Mouse (Mus musculus): ENCODE results near the gene Mep1a. TPM values are rescaled to one million over a fixed set of nuclear protein-coding genes. Genes with fewer than 3 reads are reported as not detected.

Mep1a gene
- polyA plus RNA-seq, 1 experiment from 2014 or later = not detected

DNA sequence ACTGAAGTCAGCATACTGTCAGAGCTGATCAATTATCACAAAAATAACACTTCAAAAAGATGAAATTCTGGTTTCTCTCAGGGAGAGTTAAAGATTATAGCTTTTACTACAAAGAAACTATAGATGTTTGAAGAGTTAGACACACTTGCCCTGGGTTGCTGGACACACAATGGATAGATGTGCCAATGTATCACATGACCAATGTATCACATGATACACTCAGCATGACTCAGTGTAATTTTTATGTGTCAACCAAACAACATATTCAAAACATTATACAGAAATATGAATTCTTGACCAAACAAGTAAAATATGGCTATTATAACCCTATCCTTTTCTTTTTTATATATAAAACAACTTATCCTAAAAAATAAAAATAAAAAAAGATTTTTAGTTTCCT is 25.0 kb downstream of the Mep1a start:
- H3K9me3 ChIP-seq (ENCODE audit: low read depth, low read length) = no peaks in the 10 kb centered on the region
- H3K4me1 ChIP-seq (ENCODE audit: insufficient read depth) = no peaks in the 10 kb centered on the region
- DNase-seq (no peak), ATAC-seq (ENCODE audit: insufficient read depth) (no peak)
- no peak overlapping the region for H3K4me3 ChIP-seq (ENCODE audit: low read depth, low read length)
- H3K9ac ChIP-seq = no peak overlapping the region
- no peak overlapping the region for H3K27ac ChIP-seq (ENCODE audit: low read depth)
- no peak for TF ChIP-seq CTCF (IDR thresholded peaks at IDR 0.05; ENCODE audit: low read depth)
- H3K4me2 ChIP-seq = no peak overlapping the region
- no peaks in the 10 kb centered on the region for H3K27me3 ChIP-seq (ENCODE audit: insufficient read depth, low read length)
- no peaks in the 10 kb centered on the region for H3K36me3 ChIP-seq (ENCODE audit: insufficient read depth)

DNA sequence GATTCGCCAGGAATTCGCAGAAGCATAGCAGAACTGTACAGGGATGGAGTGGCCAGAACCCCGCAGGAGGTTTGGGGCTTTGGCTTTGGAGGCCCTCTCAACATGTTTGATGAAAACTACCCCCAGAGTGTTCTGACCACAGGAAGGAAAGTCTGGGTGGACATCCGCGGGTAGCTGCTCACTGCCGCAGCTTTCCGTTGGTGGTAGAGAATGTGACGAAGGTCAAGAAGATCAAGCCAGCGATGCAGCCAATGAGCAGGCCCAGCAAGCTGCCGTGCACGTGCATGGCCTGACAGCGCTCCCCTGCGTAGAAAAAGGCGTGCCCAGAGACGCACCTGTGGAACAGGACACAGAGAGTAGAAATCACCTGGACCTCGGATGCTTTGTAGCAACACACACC is 27.8 kb downstream of the Mep1a start:
- no peak for TF ChIP-seq CTCF (IDR thresholded peaks at IDR 0.05; ENCODE audit: low read depth)
- ATAC-seq (ENCODE audit: insufficient read depth) = no peak
- H3K27ac ChIP-seq (ENCODE audit: low read depth) = no peak overlapping the region
- no peak overlapping the region for H3K4me3 ChIP-seq (ENCODE audit: low read depth, low read length)
- no peaks in the 10 kb centered on the region for H3K27me3 ChIP-seq (ENCODE audit: insufficient read depth, low read length)
- no peak for DNase-seq
- H3K36me3 ChIP-seq (ENCODE audit: insufficient read depth) = no peaks in the 10 kb centered on the region
- H3K9me3 ChIP-seq (ENCODE audit: low read depth, low read length) = no peaks in the 10 kb centered on the region
- no peaks in the 10 kb centered on the region for H3K4me1 ChIP-seq (ENCODE audit: insufficient read depth)
- WGBS = 90% methylated on average over 16 of the region's 16 CpGs
- H3K4me2 ChIP-seq = no peak overlapping the region
- H3K9ac ChIP-seq = no peak overlapping the region

DNA sequence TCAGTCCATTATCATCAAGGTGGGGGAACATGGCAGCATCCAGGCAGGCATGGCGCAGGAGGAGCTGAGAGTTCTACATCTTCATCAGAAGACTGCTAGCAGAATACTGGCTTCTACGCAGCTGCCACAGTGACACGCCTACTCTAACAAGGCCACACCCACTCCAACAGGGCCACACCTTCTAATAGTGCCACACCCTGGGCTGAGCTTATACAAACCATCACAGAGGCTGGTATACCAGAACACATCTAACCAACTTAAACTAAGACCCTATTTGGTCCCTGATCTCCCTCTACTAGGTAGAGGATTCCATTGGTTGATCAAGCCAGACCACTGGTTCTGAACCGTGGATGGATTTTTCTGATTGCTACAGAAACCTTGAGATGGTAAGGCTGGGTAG is 30.1 kb downstream of the Mep1a start:
- Histone ChIP-seq H3K4me3 (ENCODE audit: low read depth, low read length) (no peak overlapping the region), H3K4me1 (ENCODE audit: insufficient read depth) (no peaks in the 10 kb centered on the region), H3K9me3 (ENCODE audit: low read depth, low read length) (no peaks in the 10 kb centered on the region), H3K9ac (no peak overlapping the region), H3K4me2 (no peak overlapping the region), H3K27me3 (ENCODE audit: insufficient read depth, low read length) (no peaks in the 10 kb centered on the region), H3K36me3 (ENCODE audit: insufficient read depth) (no peaks in the 10 kb centered on the region), H3K27ac (ENCODE audit: low read depth) (no peak overlapping the region)
- WGBS = 84% methylated on average over 4 of the region's 4 CpGs
- no peak for DNase-seq
- no peak for ATAC-seq (ENCODE audit: insufficient read depth)
- TF ChIP-seq CTCF (IDR thresholded peaks at IDR 0.05; ENCODE audit: low read depth) = no peak

DNA sequence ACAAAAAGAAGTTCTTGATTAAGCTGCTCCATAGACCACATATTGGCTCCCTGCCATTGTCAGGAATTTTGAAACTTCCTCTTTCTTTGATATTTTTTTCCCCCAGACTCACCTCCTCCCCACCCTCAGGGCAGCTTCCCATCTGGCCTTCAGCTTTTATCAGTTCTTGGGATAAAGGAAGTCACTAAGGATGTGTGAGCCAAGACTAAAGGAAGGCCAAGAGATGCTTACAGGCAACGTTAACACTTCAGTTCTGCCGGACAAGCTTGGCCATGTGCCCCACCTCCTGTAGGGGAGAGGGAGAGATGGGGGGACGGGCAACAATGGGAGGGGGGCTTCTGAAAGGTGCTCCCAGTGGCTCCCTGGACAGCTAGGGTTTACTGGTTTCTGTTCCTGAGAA is 32.6 kb downstream of the Mep1a start:
- peak; percentile 56; the same call in 1 of the 2 replicates for ATAC-seq (ENCODE audit: insufficient read depth)

DNA sequence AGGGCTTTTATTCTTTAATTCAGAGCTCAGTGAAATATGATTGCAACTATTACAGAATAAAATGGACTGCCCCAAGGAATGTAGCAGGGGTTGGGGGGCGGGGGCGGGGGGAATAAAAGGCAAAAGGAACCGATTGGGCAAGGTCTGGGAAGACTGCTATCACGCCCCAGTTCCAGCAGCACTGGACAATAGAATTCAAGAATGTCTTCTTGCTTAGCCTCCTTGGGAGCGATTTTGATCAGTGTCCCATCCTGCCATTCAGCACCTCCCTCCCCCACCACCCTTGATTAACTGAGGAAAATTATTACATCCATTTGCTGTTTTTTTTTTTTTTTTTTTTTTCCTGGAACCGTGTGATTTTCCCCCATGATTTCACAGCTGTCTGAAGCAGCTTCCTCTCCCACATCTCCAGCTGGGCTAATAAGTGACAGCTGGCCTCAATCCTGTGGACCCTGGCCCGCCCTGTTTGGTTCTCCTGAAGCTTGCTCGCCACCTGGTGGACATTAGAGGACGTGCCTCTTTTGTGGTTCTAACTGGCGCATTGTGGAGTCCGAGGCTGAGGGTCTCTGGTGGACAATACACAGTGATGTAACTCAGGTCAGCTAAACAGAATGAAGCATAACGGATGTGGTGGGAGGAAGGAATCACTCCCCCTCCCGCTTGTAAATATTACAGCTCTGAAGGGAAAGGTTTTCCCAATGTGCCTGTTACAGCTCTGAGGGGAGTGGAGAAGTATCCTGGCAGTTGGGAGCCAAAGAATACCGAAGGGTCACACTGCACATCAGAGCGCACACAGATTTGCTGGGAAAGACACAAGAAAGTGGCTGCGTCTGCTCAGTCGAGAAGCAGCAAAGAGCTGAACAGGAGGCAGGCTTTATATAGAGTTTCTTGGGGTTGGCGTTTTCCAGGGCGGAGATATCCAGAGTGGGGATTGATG is 42.1 kb downstream of the Mep1a start:
- ATAC-seq (ENCODE audit: insufficient read depth) (peak; percentile 94), DNase-seq (peak; percentile 96)
- no peaks in the 10 kb centered on the region for H3K27me3 ChIP-seq (ENCODE audit: insufficient read depth, low read length)
- TF ChIP-seq CTCF (IDR thresholded peaks at IDR 0.05; ENCODE audit: low read depth) = peak; percentile 98
- no peaks in the 10 kb centered on the region for H3K9me3 ChIP-seq (ENCODE audit: low read depth, low read length)
- H3K27ac ChIP-seq (ENCODE audit: low read depth) = no peak overlapping the region
- peak overlapping the region; percentile 25 for H3K4me2 ChIP-seq
- no peak overlapping the region for H3K4me3 ChIP-seq (ENCODE audit: low read depth, low read length)
- 30% methylated on average over 19 of the region's 19 CpGs for WGBS
- no peaks in the 10 kb centered on the region for H3K36me3 ChIP-seq (ENCODE audit: insufficient read depth)
- no peak overlapping the region for H3K9ac ChIP-seq
- H3K4me1 ChIP-seq (ENCODE audit: insufficient read depth) = no peaks in the 10 kb centered on the region

More for the DNA sequence above, 32.6 kb downstream of the Mep1a start:
- H3K4me3 ChIP-seq (ENCODE audit: low read depth, low read length) = no peak overlapping the region
- no peak overlapping the region for H3K27ac ChIP-seq (ENCODE audit: low read depth)
- H3K4me2 ChIP-seq = no peak overlapping the region
- H3K9me3 ChIP-seq (ENCODE audit: low read depth, low read length) = no peaks in the 10 kb centered on the region
- H3K27me3 ChIP-seq (ENCODE audit: insufficient read depth, low read length) = no peaks in the 10 kb centered on the region
- H3K9ac ChIP-seq = no peak overlapping the region
- no peaks in the 10 kb centered on the region for H3K4me1 ChIP-seq (ENCODE audit: insufficient read depth)
- no peaks in the 10 kb centered on the region for H3K36me3 ChIP-seq (ENCODE audit: insufficient read depth)
- peak; percentile 49 for DNase-seq
- no peak for TF ChIP-seq CTCF (IDR thresholded peaks at IDR 0.05; ENCODE audit: low read depth)
- 8% methylated on average over 3 of the region's 3 CpGs for WGBS

DNA sequence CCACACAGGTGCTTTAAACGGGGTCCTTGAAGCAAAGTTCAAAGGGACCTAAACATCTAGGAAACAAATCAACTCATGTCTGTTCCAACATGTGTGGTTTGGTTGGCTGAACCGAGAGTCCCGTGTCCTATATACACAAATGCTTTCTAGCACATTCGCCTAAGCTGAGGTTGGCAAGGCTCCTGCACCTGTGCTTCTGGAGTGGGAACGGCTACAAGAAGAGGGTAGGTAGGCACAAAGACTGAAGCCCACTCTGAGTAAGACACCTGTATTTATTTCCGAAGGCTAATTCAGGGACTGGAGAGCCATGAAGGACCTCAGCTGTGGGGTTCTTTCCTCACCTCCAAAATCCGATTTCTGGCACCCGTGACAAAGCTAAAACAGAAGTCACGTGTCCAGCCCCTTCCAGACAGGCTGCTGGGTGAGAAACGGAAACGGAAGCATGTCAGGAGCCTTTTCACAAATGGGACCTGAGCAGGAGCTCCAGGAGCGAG is 42.8 kb downstream of the Mep1a start:
- no peaks in the 10 kb centered on the region for H3K27me3 ChIP-seq (ENCODE audit: insufficient read depth, low read length)
- peak; percentile 8; the same call in 1 of the 2 replicates for ATAC-seq (ENCODE audit: insufficient read depth)
- no peak for DNase-seq
- no peak for TF ChIP-seq CTCF (IDR thresholded peaks at IDR 0.05; ENCODE audit: low read depth)
- H3K4me2 ChIP-seq = no peak overlapping the region
- H3K9ac ChIP-seq = no peak overlapping the region
- H3K27ac ChIP-seq (ENCODE audit: low read depth) = no peak overlapping the region
- no peaks in the 10 kb centered on the region for H3K9me3 ChIP-seq (ENCODE audit: low read depth, low read length)
- H3K4me1 ChIP-seq (ENCODE audit: insufficient read depth) = no peaks in the 10 kb centered on the region
- no peak overlapping the region for H3K4me3 ChIP-seq (ENCODE audit: low read depth, low read length)
- 55% methylated on average over 12 of the region's 12 CpGs for WGBS
- H3K36me3 ChIP-seq (ENCODE audit: insufficient read depth) = no peaks in the 10 kb centered on the region

DNA sequence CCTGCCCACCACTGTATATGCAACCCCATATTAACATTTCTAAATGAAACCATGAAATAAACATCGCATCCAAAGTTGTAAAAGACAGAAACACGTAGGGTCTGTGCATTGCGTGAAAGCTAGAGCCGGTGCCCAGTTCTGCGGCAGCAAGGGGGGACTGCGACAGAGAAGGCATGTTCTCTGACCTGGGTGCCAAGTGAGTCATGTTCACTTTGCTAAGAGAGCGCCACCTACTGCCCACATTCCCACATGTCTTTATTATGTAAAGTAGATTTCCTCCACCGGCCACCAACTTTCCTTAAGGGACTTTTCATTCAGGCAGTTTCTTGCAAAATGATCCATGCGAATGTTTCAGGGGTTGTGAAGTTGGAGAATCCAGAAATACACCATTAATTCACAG is 44.0 kb downstream of the Mep1a start:
- Histone ChIP-seq H3K4me1 (ENCODE audit: insufficient read depth) (no peaks in the 10 kb centered on the region), H3K4me3 (ENCODE audit: low read depth, low read length) (no peak overlapping the region), H3K9me3 (ENCODE audit: low read depth, low read length) (no peaks in the 10 kb centered on the region), H3K9ac (no peak overlapping the region), H3K4me2 (no peak overlapping the region), H3K36me3 (ENCODE audit: insufficient read depth) (no peaks in the 10 kb centered on the region), H3K27ac (ENCODE audit: low read depth) (no peak overlapping the region), H3K27me3 (ENCODE audit: insufficient read depth, low read length) (no peaks in the 10 kb centered on the region)
- 13% methylated on average over 9 of the region's 9 CpGs for WGBS
- TF ChIP-seq CTCF (IDR thresholded peaks at IDR 0.05; ENCODE audit: low read depth) = peak; percentile 80
- DNase-seq = peak; percentile 94
- peak; percentile 44; the same call in 1 of the 2 replicates for ATAC-seq (ENCODE audit: insufficient read depth)
